Mouse (Mus musculus): ENCODE measurements at regions not wholly inside any gene's neighbourhood (a gene's known extent, or its start where the extent isn't known, plus 50 kb on each side); places are given as distances from the start of the nearest gene placed in this dataset.

DNA sequence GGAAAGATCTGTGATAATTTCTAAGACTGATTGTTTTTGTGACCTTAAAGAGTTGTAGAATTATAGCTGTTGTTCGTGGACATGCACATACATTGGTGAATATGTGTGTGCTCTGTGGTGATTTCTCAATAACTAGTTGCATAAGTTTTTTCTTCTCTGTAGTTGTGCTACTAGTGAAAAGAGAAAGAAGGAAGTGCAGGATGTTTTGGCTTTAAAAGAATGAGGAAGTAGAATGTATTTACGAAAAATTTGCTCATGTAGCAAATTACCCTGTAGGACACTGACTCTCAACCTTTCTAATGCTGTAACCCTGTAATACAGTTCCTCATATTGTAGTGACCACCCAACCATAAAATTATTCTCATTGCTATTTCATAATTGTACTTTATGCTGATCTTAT is 371.2 kb downstream of the Cypt12 start:
- TF ChIP-seq CHD2 (IDR thresholded peaks at IDR 0.05; ENCODE audit: low read length) (no peak), POLR2A (IDR thresholded peaks at IDR 0.05; ENCODE audit: low read depth, low read length) (no peak)

Measured in CH12.LX (cell line).